Mouse (Mus musculus) erythroblast, embryonic 14.5 days (primary cell): ENCODE data around the gene Arhgef39.

Experiments used
- GATA1 ChIP-seq: IDR thresholded peaks from 2 replicates; pipeline ENCODE4 v1.6.1; 2012; ENCODE audit warnings: low read length, inconsistent platforms, mixed read lengths
- TAL1 ChIP-seq: IDR thresholded peaks from 3 replicates; pipeline ENCODE4 v1.6.1; 2012; ENCODE audit warnings: low read length, inconsistent platforms, mixed read lengths

GRCm38 (mm10) chr4:43542044-43542443 is 42.5 kb upstream of the Arhgef39 start:
- TF ChIP-seq GATA1 (no peak), TAL1 (no peak)
